Mouse (Mus musculus) C2C12 (cell line): ENCODE results near the gene Krt19. TPM values are rescaled to one million over a fixed set of nuclear protein-coding genes. Genes with fewer than 3 reads are reported as not detected.

Experiments used
- H3K27me3 ChIP-seq: one replicate; pipeline ENCODE4 v1.6.1; 2011; ENCODE audit not compliant: control insufficient read depth, insufficient read depth, insufficient read length
- H3K36me3 ChIP-seq: one replicate; pipeline ENCODE4 v1.6.1; 2011; ENCODE audit not compliant: control insufficient read depth, insufficient read depth
- H3K4me3 ChIP-seq: one replicate; pipeline ENCODE4 v1.5.1; 2011; ENCODE audit warnings: mild to moderate bottlenecking, control low read depth; ENCODE audit not compliant: poor library complexity, insufficient read depth, severe bottlenecking
- H3K79me2 ChIP-seq: one replicate; pipeline ENCODE4 v1.6.1; 2011; ENCODE audit not compliant: control insufficient read depth, insufficient read depth
- H3K79me3 ChIP-seq: one replicate; pipeline ENCODE4 v1.6.1; 2011; ENCODE audit warnings: low read depth, control low read depth
- H3ac ChIP-seq: one replicate; pipeline ENCODE3; 2011; ENCODE audit warnings: low read depth; ENCODE audit not compliant: control insufficient read depth, insufficient read length
- CEBPB ChIP-seq: IDR thresholded peaks from one replicate; pipeline ENCODE4 v1.6.1; 2011; ENCODE audit warnings: low read depth, mild to moderate bottlenecking, control low read depth, moderate library complexity
- CTCF ChIP-seq: IDR thresholded peaks from one replicate; pipeline ENCODE4 v1.5.1; 2011; ENCODE audit not compliant: control insufficient read depth, insufficient read depth, insufficient read length
- FOSL1 ChIP-seq: IDR thresholded peaks from one replicate; pipeline ENCODE4 v1.8.0; 2011; ENCODE audit warnings: mild to moderate bottlenecking, low read length; ENCODE audit not compliant: poor library complexity, insufficient read depth, severe bottlenecking
- MAX ChIP-seq: IDR thresholded peaks from one replicate; pipeline ENCODE4 v1.6.1; 2011; ENCODE audit warnings: mild to moderate bottlenecking, control low read depth
- MYOD1 ChIP-seq: IDR thresholded peaks from one replicate; pipeline ENCODE4 v1.6.1; 2011; ENCODE audit warnings: low read depth; ENCODE audit not compliant: control insufficient read depth, insufficient read length
- MYOG ChIP-seq: IDR thresholded peaks from one replicate; pipeline ENCODE4 v1.6.1; 2011; ENCODE audit not compliant: control insufficient read depth, insufficient read length; ENCODE audit errors: extremely low read depth
- USF1 ChIP-seq: IDR thresholded peaks from one replicate; pipeline ENCODE4 v1.6.1; 2011; ENCODE audit warnings: low read depth, mild to moderate bottlenecking, control low read depth, moderate library complexity
- polyA plus RNA-seq: library from polyadenylated mRNA; unstranded; fragments of >200 nt; fragmentation: generic; extraction: Trizol; gene quantifications from one replicate; pipeline ENCODE4 v1.2.1, GENCODE M21; 2012; ENCODE audit warnings: missing spikeins

Krt19 gene
- polyA plus RNA-seq, 1 experiment = 3.5 TPM

GRCm38 (mm10) chr11:100124901-100125300, 23.6 kb downstream of the Krt19 start:
- H3K79me3 ChIP-seq = no peaks in the 10 kb centered on the region
- no peak overlapping the region for H3ac ChIP-seq
- H3K4me3 ChIP-seq = no peak overlapping the region
- TF ChIP-seq FOSL1 = no peak
- TF ChIP-seq MAX = no peak
- TF ChIP-seq CEBPB = no peak
- TF ChIP-seq MYOG = no peak
- no peak for TF ChIP-seq MYOD1
- no peak for TF ChIP-seq USF1
- no peak for TF ChIP-seq CTCF
- H3K79me2 ChIP-seq = no peaks in the 10 kb centered on the region
- no peaks in the 10 kb centered on the region for H3K36me3 ChIP-seq
- H3K27me3 ChIP-seq = no peaks in the 10 kb centered on the region

GRCm38 (mm10) chr11:100121466-100121865, 27.0 kb downstream of the Krt19 start, which contains the start of gene Krt13:
Gene Krt13, minus strand, starts transcription at chr11:100121566.
- H3K79me2 ChIP-seq = no peaks in the 10 kb centered on the region
- no peak within 1 kb of the TSS for H3ac ChIP-seq
- H3K79me3 ChIP-seq = no peaks in the 10 kb centered on the region
- H3K4me3 ChIP-seq = no peak within 1 kb of the TSS
- H3K27me3 ChIP-seq = no peaks in the 10 kb centered on the region
- TF ChIP-seq MYOG (no peak), FOSL1 (no peak)
- H3K36me3 ChIP-seq = no peaks in the 10 kb centered on the region

GRCm38 (mm10) chr11:100120331-100120730, 28.1 kb downstream of the Krt19 start:
- H3K79me3 ChIP-seq = no peaks in the 10 kb centered on the region
- H3K79me2 ChIP-seq = no peaks in the 10 kb centered on the region
- no peak for TF ChIP-seq MAX
- peak; percentile 54 for TF ChIP-seq MYOD1
- no peak for TF ChIP-seq MYOG
- TF ChIP-seq FOSL1 = peak; percentile 43
- H3ac ChIP-seq = no peak overlapping the region
- no peaks in the 10 kb centered on the region for H3K36me3 ChIP-seq
- H3K27me3 ChIP-seq = no peaks in the 10 kb centered on the region
- H3K4me3 ChIP-seq = no peak overlapping the region

- Histone ChIP-seq H3K79me3 (no peaks in the 10 kb centered on the region), H3K36me3 (no peaks in the 10 kb centered on the region), H3ac (no peak overlapping the region), H3K79me2 (no peaks in the 10 kb centered on the region), H3K27me3 (no peaks in the 10 kb centered on the region), H3K4me3 (no peak overlapping the region)
- TF ChIP-seq MYOD1 = peak; percentile 87
- TF ChIP-seq CTCF = no peak
Observed at GRCm38 (mm10) chr11:100113742-100114029, 34.8 kb downstream of the Krt19 start.

- H3K79me2 ChIP-seq = no peaks in the 10 kb centered on the region
- TF ChIP-seq MAX = peak; percentile 57
- TF ChIP-seq USF1 = peak; percentile 91
- no peak for TF ChIP-seq CTCF
- peak; percentile 82 for TF ChIP-seq FOSL1
- no peak for TF ChIP-seq MYOD1
- TF ChIP-seq MYOG = no peak
- peak; percentile 45 for TF ChIP-seq CEBPB
- H3K4me3 ChIP-seq = no peak overlapping the region
- no peak overlapping the region for H3ac ChIP-seq
- H3K36me3 ChIP-seq = no peaks in the 10 kb centered on the region
- no peaks in the 10 kb centered on the region for H3K79me3 ChIP-seq
- no peaks in the 10 kb centered on the region for H3K27me3 ChIP-seq
Observed at GRCm38 (mm10) chr11:100112935-100113741, 35.3 kb downstream of the Krt19 start.

- Histone ChIP-seq H3ac (no peak within 1 kb of the TSS), H3K79me2 (no peaks in the 10 kb centered on the region), H3K36me3 (no peaks in the 10 kb centered on the region), H3K27me3 (no peaks in the 10 kb centered on the region), H3K4me3 (no peak within 1 kb of the TSS), H3K79me3 (no peaks in the 10 kb centered on the region)
- TF ChIP-seq FOSL1 (no peak), CEBPB (no peak), MYOD1 (no peak), MAX (no peak), USF1 (no peak), CTCF (no peak), MYOG (no peak)
Observed at GRCm38 (mm10) chr11:100105576-100106122, 42.8 kb downstream of the Krt19 start, which contains the start of gene Krt36. Gene Krt36, minus strand, starts transcription at chr11:100105626.
